Mouse (Mus musculus): ENCODE measurements around the gene Sun2.
A peak's percentile ranks its signal among the peaks of the same experiment; 100 is the strongest.

Gene Sun2

GRCm38 (mm10) chr15:79685141-79685641 is 57.1 kb downstream of the Sun2 start:
- no peak for DNase-seq

DNA sequence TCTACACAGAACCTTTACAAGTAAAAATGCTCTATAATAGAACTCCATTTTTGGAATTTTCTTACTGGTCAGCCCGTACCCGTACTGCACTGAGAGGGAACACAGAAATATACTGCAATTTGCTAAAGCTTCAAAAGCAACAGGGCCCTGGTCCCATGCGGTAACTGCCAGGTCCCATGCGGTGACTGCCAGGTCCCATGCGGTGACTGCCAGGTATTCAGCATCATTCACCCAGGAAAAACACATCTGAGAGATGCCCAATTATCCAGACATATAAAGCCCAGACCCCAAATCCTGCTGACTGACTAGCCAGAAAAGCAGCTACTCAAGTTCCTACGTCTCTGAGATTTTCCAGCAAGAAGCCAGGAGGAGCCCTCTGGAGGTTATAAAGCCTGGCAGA is 57.7 kb downstream of the Sun2 start:
- DNase-seq: peak; percentile 47 to 63

DNA sequence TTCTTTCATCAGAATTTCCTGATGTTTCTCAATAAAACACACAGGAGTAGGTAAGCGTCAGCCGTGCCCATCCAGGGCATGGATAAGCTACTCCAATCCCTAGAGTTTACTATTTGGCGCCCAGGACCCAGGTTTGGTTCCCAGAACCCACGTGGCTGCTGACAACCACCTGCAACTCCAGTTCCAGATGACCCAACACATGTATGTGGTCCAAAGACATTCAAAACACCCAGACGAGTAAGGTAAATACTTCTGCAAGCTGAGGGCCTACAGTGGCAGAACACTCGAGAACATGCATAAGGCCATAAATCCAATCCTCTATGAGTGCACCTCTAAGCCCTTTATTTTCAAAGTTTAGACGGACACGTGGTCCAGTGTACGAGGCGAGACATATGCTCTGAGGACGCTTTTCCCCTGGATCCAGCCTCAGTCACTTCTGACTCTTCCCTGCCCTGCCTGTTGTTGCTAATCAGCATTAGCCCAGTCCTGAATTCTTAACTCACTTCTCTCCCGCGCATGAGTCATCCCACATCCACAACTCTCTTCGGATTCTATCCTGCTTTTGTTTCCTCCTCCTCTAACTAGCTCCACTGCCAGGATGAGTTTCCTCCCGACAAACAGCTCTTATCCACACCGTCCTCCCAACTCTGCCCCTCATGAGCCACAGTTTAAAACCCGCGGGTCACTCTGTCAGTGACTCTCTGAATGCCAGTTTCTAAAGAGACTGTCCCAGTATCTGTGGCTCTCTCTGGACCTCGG is 58.5 kb downstream of the Sun2 start:
- no peak for DNase-seq

DNA sequence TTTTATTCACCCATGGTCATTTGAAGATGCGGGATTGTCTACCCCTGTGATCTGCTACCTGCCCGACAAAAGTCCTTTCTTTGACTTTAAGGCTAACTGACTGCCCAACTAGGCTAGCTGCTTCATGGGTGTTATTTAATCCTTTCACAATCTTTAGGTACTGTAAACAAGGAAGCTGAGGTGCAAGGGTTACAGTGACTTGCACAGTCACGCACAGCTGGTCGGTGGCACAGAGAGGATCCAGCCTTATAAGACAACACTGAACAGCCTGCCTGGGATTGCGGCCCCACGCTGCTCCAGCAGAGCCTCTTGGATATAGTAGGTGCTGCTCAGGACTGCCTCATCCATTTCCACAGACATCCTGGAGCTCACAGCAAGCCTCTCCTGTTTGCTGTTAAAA is 59.2 kb downstream of the Sun2 start:
- no peak for DNase-seq

DNA sequence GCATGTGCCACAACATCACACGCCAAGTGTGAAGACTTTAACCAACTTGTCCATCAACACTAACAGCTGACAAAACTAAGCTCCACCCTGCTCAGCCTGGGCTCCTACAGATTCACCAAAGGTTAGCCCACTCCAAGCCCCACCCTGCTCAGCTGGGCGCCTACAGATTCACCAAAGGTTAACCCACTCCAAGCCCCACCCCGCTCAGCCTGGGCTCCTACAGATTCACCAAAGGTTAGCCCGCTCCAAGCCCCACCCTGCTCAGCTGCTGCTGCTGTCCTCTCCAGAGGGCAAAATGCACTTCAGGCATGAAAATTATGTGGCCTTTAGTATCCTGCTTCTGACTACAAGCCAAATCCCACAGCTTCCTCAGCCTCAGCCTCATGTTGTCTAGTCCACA is 60.4 kb downstream of the Sun2 start:
- DNase-seq: no peak

DNA sequence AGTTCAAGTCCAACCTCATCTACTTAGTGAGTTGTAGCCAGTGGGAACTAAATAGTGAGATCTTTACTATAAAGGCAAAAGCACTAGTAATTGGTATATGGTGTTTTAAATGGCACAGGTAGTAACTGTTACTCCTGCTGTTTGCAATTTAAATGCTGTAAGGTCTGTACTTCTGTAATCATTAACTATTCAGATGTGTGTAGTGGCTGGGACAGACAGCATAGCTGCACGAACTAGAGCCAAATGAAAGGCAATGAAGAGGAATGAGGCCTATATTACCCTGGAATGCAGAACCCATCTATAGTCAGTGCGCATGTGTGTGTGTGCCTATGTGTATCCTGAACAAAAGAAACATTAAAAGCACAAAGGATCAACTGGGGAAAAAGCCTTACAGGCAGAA is 64.4 kb downstream of the Sun2 start:
- DNase-seq: no peak

All from cerebellum, postnatal 14 days (tissue).